Mouse (Mus musculus) layer of hippocampus, postnatal 14 days (tissue): Measurements from ENCODE around the gene Gab1. TPM values are rescaled to one million over a fixed set of nuclear protein-coding genes. Genes with fewer than 3 reads are reported as not detected.

Experiments
- DNase-seq, 2 experiments: peaks; one replicate each; pipeline ENCODE4 v3.0.0; 2021 to 2022; ENCODE audit warnings: low spot score in 2 of 2, mixed read lengths in 1 of 2
- total RNA-seq, 2 experiments: library from RNA; stranded (reverse); gene quantifications; 2 replicates each; pipeline ENCODE4 v1.2.3; 2021

Gab1 gene
- total RNA-seq, 2 experiments from 2014 or later, result 19.2 to 21.1 TPM

DNA sequence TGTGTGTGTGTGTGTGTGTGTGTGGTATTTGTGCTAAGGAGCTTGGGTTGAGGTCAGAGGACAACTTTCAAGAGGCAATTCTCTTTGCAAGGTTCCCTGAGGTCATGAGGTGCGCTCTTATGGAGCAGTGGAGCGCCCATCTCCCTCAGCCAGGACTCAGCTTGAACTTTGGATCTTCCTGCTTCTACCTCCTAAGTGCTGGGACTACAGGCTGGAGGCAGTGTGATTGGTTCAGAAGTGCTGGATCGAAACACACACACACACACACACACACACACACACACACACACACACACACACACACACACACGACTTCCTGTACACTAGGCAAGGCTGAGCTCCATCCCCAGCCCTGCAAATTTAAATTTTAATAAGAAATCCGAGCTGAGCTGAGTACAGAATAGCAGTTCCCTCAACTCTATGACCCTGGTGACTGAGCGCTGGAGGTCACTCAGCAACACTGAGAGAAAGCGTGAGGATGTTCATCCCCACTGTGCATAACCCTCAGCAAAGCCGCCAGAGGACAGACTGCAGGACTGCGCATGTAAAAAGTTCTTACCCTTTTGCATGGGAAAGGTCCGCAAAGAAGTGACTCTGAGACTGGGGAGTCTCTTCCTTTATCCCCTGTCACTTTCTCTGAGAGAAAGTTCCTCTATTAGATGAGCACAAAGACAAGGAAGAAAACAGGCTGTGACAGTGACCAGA is 6.4 kb downstream of the Gab1 start:
- DNase-seq, result no peak

DNA sequence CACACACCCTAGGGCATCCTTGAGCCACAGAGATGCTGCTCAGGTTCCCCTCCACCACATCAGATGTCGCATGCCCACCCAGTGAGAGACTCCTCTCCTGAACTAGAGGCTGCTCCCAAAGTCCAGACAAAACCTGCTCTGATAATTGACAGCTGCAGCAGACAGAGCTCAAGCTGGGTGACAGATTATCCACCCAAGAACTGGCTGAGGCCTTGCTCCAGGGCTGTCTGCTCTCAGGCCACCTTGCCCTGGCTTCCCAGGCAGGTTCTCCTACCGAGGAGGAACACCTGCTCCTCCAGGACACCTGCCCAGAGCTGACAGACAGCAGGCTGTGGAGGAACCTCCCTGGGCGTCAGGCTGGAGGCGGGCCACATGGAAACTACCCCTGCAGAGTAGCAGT is 7.6 kb downstream of the Gab1 start:
- DNase-seq, result no peak

DNA sequence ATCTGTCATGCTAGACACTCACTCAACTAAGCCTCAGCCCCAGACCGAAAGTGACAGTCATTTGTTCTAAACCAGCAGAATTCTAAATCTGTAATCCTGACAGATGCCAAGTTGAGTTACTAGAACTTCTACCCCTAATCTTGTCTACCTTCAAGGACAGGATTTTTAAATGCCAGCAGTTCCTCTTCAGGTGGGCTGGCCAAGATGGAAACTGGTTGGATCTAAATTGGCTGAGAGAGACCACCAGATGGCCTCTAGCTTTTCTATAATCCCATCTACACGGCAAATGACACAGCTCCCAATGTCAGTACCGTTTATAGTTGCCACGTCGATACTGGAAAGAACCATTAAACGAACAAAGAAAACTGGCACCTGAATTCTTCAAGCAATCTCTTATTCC is 8.9 kb downstream of the Gab1 start:
- no peak for DNase-seq

DNA sequence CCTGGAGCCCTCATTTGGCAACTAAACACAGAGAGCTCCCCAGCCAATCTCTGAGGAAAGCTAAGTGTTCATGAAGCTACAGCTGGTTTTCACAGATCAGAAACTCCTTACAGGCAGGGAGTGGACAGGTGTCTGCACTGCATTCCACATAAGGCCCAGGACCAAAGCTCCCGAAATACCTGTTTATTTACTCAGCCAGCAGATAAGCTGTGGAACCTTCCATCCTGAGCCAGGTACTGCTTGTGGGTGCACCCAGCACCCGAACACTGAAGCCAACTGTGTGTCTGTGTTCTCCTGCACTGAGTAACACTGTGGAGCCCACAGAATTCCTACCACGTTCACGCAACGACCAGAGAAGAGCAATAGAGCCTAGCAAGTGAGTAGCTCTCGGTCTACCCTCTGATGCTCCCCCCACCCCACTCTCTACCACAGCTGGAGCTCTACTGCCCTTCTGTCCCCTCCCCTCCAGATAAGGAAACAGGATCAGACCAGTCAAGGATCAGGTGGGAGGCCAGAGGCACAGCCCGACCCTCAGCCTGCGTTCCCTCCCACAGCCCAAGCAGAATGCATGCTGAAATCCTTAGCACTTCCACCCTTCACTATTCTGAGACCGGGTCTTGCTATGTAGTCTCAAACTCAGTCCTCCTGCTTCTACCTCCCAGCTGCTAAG is 9.6 kb downstream of the Gab1 start:
- no peak for DNase-seq

DNA sequence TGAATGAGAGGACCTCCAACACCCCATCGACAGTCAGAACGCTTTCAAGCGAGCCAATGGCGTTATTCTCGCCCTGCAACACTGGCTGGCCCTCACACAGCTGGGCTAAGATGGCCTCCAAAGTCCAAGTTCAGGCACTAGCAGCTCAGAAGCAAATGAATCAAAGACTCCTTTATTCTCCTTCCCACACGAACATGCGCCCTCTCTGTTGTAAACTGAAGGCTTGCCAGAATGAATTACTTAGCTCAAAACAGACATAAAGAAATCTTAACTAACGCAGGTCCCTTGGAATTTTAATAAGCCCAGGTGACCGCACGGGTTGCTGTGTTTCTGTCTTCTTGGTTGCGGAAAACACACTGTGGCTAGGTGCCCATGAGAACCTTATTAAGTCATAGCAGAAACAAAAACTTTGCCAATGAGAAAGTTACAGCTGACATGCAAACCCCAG is 10.4 kb downstream of the Gab1 start:
- peak in 1 of 2 experiments; percentile 64 for DNase-seq

DNA sequence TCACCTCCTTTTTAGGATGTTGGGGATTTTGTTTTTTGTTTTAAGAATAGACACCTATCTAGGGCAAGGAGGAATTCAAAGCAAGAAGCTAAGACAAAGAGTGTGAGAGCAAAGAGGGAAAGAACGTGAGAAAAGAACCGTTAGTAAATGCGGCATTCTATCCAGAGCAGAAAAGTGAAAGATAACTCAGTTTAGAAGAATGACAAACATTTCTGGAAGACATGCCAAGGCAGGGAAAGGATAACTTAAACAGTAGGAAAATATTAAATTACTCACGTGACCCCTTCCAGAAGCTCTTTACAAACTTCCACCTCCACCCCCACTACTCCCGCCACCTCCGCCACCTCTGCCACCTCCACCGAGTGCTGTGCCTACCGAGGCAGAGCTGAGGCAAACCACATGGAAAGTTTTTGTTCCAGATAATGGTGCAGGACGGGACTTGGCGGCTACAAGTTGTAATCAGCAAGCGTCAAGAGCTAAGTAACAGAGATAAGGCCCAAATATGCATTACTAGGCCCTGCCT is 11.5 kb downstream of the Gab1 start:
- DNase-seq, result no peak

DNA sequence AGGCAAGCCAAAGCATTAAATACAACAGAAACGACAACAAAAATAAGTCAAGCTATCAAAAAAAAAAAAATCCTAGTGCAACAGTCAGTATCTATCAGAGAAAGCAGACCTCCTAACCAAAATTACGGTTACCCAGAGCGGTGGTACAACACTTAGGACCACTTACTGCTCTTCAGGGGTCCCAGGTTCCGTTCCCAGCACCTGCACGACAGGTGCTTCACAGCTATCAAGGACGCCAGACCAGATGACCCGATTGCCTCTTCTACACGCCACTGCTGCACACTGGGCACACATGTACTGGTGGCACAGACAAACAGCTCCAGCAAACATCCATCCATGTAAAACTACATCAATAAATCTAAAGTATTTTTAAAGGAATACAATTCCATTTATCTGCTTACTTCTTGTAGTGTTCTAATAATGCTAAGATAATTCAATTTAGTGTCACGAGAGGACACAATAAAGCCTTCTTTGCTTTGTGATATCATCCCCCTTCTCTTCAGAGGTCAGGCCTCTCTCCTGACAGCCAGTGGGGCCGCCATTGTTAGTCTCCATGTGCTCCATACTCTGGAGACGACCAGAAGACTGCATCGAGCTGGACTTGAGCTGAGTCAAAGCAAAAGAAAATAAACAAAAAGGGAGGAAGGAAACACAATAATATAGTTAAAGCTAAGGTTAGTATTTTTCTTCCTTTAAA is 12.2 kb downstream of the Gab1 start:
- no peak for DNase-seq

DNA sequence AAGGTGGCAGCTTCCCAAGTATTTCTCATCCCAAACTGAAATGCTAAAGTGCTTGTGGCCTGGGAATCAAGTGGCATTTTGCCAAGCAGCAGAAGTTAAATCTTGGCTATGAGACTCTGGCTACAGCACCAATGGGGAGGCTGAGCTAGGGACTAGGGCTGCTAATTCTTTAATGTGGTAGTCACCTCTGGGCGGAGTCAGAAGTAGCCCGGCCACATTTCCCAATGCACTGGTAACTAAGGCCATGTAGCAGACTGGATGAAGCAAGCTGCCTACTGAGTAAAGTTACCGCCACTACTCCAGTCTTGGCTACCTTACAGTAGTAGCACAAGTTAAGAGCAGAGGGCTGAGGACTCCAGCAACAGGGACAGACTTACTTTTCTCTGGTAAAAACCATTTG is 12.7 kb downstream of the Gab1 start:
- no peak for DNase-seq

DNA sequence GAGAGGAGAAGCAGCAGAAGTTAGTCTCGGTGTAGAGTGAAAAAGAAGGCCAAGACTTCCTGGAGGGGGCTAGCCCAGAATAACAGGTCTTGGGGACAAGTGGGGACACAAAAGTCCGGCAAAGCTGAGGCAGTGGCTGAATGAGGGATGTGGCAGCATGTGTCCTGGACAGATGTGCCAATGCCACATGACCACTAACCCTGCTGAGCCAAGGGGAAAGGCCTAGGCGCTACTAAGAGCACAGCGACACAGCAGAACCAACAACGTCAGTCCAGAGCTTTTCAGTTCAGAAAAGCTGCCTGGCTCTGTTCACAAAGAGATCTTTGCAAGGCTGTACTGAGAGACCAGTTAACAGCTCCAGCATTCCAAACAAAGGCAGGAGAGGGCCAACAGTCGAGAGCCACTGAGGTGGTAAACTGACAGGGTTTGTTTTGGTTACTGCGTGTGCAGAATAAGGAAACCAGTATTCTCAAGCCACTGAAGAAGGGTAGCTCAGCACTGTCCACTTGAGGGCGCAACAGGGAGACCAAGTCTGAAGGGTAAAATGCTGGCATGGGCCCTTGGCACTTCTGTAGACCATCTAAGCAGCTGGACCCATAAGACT is 15.0 kb downstream of the Gab1 start:
- peak; percentile 39 to 79 for DNase-seq

DNA sequence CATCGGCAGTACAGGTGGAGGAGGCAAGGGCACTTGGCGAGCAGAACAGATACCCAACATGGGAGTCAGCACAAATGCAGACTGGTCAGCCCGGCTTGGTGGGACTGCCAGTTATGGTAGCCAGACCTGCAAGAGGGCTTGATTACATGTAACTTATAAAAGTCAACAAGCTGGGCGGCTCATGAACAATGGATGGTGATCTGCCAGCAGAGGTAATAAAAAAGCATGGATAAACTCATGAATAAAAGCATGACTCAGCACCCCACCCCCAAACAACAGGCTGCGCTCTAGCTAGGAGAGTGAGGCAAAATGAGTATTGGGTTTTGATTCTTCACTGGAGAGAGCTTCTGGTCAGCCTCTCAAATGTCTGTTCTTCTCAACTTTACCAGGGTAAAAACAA is 16.9 kb downstream of the Gab1 start:
- no peak for DNase-seq

DNA sequence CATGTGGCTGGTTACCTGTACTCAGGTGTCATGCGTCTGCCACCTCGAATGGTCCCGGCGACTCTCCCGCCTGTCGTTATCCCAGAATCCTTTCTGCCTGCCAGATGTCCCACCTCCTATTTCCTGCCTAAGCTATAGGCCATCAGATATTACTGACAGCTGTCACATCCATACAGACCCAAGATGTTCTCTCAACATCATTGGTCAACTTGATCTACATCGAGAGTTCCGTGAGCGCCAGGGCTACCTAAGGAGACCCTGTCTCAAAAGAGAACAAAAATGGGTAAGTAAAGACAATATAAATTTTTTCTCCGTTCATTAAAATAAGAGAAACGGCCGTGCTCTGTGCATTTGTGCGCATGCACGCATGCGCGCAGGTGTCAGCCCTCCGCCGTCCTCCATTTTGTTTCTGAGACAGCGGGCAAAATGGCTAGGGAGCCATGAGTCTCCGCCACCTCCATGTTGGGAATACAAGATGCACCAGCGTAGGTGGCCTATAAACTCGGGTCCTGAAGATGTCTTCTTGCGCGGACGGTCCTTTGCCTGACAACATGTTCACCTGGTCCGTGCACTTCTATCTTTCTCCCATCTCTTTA is 21.0 kb downstream of the Gab1 start:
- no peak for DNase-seq

DNA sequence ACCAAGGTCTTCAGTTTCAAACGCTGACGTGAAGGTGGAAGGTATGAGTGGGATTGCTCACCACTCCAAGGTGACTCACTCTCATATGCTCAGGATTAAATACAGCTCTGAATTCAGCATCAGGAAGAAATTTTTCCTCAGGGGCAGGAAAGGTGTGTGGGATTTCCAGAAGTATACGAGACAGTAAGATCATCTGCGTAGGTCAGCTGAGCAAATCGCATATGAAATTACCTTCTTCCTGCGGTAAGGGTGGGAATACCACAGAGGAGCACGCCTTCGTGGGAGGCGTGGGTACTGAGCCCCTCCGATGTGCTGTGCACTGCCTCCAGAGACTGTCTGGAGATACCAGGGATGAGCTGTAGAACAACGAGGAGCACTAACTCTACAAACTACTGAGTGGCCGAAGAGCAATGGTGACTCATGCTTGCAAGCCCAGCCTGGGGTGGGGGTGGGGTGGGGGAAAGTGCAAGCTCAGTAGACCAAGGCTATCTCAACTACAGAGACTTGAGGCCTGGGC is 22.4 kb downstream of the Gab1 start:
- DNase-seq, result no peak

DNA sequence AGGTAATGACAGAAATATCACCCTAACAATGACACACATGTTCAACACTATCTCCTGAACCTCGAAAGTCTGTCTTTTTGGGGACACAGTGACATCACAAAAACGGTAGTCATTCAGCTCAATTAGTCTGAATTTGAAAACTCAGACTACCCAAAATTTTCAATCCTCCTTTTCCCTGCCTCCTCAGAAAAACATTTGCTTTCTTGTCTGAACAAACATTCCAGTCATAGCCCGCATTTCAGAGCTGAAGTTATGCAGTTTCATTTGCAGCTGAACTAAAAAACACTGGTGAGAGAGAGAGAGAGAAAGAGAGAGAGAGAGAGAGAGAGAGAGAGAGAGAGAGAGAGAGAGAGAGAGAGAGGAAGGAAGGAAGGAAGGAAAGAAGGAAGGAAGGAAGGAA is 23.2 kb downstream of the Gab1 start:
- no peak for DNase-seq

DNA sequence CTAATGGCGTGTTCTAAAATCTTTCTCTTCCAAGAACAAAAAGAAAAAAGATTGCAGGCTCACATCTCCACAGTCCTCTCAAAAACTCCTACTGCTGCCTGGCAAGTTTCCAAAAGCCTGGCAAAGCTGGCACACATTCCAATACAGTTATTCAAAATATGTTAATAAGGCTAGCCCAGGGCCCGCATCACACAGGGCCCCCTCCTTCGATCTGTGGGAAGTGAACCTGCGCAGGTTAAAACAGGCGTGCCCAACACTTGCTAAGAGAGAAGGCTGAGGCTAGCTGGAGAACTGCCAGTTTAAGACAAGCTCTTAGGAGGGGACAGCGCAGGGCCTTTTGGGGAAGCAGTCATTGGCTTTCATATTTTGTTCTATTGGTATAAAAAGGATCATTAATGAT is 23.7 kb downstream of the Gab1 start:
- peak; percentile 45 to 58 for DNase-seq

DNA sequence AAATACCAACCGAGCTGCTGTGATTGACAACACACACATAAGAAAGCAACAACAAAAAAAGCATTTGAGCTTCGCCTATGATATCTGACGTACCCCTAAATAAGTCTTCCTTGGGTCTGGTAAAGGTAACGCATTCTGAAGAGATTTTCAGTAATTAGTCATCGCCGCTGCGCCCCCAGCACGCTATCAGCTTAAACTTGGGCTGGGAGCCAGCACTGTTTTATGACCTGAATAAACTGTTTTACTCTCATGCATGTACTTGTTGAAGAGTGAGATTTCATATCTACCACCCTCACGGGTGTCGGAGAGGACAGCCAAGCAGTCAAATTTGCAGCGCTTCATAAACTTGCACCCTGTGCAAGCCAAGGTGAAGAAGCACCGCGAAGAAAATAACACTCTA is 26.7 kb downstream of the Gab1 start:
- no peak for DNase-seq

DNA sequence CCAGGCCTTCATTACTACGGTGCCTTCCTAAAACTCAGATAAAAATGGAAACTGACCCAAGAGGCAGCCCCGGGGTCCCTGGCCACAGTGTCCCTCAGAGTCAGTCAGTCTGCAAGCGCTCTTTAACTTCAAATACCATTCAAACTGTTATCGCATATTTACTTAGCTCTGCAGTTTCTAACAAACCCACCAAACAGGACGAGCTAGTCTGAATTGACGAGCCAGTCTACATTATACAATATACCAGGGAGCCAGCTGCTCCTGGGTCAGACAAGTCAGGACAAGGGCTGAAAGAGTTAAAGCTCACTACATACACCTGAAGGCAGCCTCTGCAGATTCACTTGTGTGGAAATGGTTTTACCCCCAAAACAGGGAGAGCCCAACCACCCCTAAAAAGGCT is 27.1 kb downstream of the Gab1 start:
- DNase-seq, result no peak

DNA sequence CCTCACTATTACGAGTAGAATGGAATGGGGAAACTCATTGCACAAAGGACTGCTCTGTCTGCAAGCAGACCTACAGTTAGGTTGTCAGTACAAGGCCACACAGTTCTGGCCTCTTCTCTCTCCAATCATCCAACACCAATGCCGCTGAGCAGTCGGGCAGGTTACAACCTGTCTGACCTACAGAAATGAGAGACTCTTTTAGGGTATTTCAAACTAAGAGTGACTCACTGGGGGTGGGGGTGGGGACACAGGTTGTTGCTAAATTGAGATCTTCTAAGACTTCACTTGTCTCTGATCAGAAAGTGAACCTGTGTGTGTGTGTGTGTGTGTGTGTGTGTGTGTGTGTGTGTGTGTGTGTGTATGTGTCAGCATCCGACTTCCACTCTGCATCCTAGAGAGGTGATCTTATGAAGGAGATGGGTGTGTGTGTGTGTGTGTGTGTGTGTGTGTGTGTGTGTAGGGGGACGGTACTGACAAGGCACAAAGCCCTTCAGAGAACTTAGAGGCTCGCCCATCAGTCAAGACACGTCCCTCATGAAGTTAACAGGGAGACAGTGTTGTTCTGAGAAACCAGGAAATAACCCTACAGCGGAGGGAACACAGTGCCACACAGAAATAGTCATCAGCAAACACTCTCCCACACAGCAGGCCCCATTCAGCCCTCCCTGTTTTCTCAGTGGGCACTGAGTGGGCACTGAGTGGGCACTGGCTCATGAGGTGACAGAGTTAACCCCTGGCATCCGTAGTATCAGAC is 27.7 kb downstream of the Gab1 start:
- no peak for DNase-seq

DNA sequence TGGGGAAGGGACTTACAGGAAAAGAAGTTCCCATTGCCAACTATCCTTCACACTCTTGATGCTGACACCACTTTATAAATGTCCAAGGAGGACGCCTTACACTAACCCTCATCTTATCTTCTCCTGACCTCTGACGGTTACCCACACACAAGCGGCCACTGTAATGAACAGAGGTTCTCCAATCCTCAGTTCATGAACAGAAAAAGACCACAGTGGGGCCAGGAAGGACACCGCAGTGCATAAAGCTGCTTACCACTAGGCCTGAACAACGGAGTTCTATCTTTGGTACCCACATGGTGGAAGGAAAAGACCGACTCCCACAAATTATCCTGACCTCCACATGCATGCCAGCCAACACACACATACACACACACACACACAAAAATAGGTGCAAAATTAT is 28.7 kb downstream of the Gab1 start:
- DNase-seq, result no peak

DNA sequence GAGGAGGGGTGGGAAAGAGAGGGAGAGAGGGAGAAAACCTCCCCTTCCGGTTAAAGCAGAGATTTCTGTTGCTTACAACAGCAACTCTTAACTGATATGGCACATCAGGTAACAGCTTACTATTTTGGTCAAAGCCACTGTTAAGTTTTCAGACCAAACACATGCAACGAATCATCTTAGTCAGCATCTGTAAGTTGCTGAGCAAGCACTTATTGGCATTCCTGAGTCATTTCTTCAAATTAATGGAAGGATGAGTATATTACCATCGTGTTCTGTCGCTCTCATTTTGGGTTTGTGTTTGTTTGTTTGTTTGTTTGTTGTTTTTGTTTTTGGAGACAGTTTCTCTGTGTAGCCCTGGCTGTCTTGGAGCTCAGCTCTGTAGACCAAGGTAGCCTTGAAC is 30.3 kb downstream of the Gab1 start:
- DNase-seq, result no peak

DNA sequence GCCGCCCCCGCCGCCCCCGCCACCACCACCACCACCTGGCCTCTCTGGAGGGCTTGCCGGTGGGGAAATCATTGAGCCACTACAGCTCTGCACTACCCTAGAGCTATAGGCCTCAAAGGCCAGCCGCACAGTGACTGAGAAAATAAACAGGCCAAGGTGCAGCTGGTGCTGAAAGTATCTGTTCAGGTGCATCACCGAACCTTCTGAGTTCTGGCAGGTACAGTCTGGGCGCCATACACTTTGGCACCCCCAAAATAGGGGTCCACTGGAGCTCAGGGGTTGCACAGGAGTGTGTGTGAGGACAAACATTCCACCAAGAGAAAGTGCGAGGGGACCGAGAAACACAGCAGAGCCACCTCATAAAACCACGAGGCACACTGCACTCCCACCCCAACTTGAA is 31.7 kb downstream of the Gab1 start:
- no peak for DNase-seq
